Mouse (Mus musculus): Measurements from ENCODE around the gene Pex14.

GRCm38 (mm10) chr4:149131789-149132565, 32.3 kb upstream of the Pex14 start:
- TF ChIP-seq POLR2A (IDR thresholded peaks at IDR 0.05; ENCODE audit: low read depth, low read length): no peak
- TF ChIP-seq CTCF (IDR thresholded peaks at IDR 0.05; ENCODE audit: borderline replicate concordance, insufficient read depth, low read length): no peak
